Comparison of ENCODE assay signal across 8 mouse cellular contexts in genomic region chr8:104654984-104655383, GRCm38 (mm10). TPM values are rescaled to one million over a fixed set of nuclear protein-coding genes. Genes with fewer than 3 reads are reported as not detected.
DNase-seq lines count a peak whose midpoint lies in the region; ATAC-seq and TF ChIP-seq lines count a peak whose summit lies in the region.

No protein-coding gene starts in this region.

- H3K4me2 ChIP-seq in midbrain, embryonic 14.5 days (ENCODE audit: low read length), result no peak overlapping the region

- no peaks in the 10 kb centered on the region for H3K27me3 ChIP-seq in heart, adult 2 months (ENCODE audit: control insufficient read depth, insufficient read depth, low read length)
- no peaks in the 10 kb centered on the region for H3K27me3 ChIP-seq in midbrain, embryonic 14.5 days (ENCODE audit: control insufficient read depth, insufficient read depth, low read length)

- no peak overlapping the region for H3K9ac ChIP-seq in heart, adult 2 months (ENCODE audit: low read depth, low read length)
- H3K9ac ChIP-seq in midbrain, embryonic 14.5 days (replicated peaks; ENCODE audit: low read length), result no peak overlapping the region

- no peak overlapping the region for H3K4me3 ChIP-seq in heart, adult 2 months
- H3K4me3 ChIP-seq in midbrain, embryonic 14.5 days (replicated peaks; ENCODE audit: low read depth, low read length), result no peak overlapping the region

- no peaks in the 10 kb centered on the region; the same call in 1 of the 2 replicates for H3K4me1 ChIP-seq in heart, adult 2 months (ENCODE audit: control insufficient read depth, insufficient read depth, low read length)
- H3K4me1 ChIP-seq in midbrain, embryonic 14.5 days (ENCODE audit: control insufficient read depth, insufficient read depth, low read length), result no peaks in the 10 kb centered on the region

- H3K79me2 ChIP-seq in heart, adult 2 months (replicated peaks; ENCODE audit: control insufficient read depth, insufficient read depth, low read length), result no peaks in the 10 kb centered on the region

- TF ChIP-seq CTCF in heart, adult 2 months (IDR thresholded peaks at IDR 0.05), result peak; percentile 91

- TF ChIP-seq POLR2A in heart, adult 2 months (IDR thresholded peaks at IDR 0.05; ENCODE audit: insufficient read depth, low read depth, low read length), result no peak

- ATAC-seq in midbrain, embryonic 14.5 days (ENCODE audit: low FRiP score, low TSS enrichment), result peak; percentile 76

- H3K9me3 ChIP-seq in midbrain, embryonic 14.5 days (ENCODE audit: control insufficient read depth, low read length), result no peaks in the 10 kb centered on the region

- 0 out of 2 replicates have a peak, but pooled peaks have one; percentile 47 for TF ChIP-seq EP300 in heart, adult 2 months (IDR thresholded peaks at IDR 0.05; ENCODE audit: insufficient read depth, low read depth, low read length)

- intact Hi-C loops in heart, adult 2 months (cut with DNase I), result loop anchor here (1.0 to 10.0 kb wide), 5 partner anchors 10 to 640 kb away; partner anchors contain the start of genes E2f4, Exoc3l, Fbxl8 and Hsf4
- intact Hi-C loops in heart, postnatal 25 days (cut with DNase I), result loop anchor here (1.0 to 10.0 kb wide), 4 partner anchors 10 to 610 kb away; partner anchors contain the start of genes Fbxl8, Hsf4 and Tradd
- intact Hi-C loops in left cerebral cortex, postnatal 4 days (cut with DNase I), result loop anchor here (10.0 kb wide), 1 partner anchor 570 kb away; the partner anchor contains the start of gene D230025D16Rik

- DNase-seq in heart, adult 2 months, result peak; percentile 32 to 50
- no peak for DNase-seq in heart, postnatal 25 days (ENCODE audit: low spot score)
- DNase-seq in cerebellum, postnatal 10 days, result peak; percentile 89 to 94
- DNase-seq in frontal cortex, postnatal 10 days (ENCODE audit: low spot score in 2 of 2), result peak; percentile 64 to 74
- DNase-seq in kidney, adult 11 months, result peak; percentile 73
- peak; percentile 73 for DNase-seq in left cerebral cortex, postnatal 4 days
- DNase-seq in midbrain, embryonic 14.5 days, result peak; percentile 96
- peak; percentile 73 to 79 for DNase-seq in spleen, postnatal 36 days (ENCODE audit: low spot score in 2 of 2)

- WGBS in heart, adult 2 months, result 2% methylated on average over 3 of the region's 3 CpGs
- WGBS in midbrain, embryonic 14.5 days, result 2% methylated on average over 3 of the region's 3 CpGs

- H3K36me3 ChIP-seq in heart, adult 2 months (ENCODE audit: control insufficient read depth, insufficient read depth, low read length), result no peaks in the 10 kb centered on the region
- H3K36me3 ChIP-seq in midbrain, embryonic 14.5 days (ENCODE audit: control insufficient read depth, insufficient read depth, low read length), result no peaks in the 10 kb centered on the region

- H3K27ac ChIP-seq in heart, adult 2 months, result no peak overlapping the region
- no peak overlapping the region for H3K27ac ChIP-seq in midbrain, embryonic 14.5 days (replicated peaks; ENCODE audit: low read depth, low read length)

RNA-seq across cellular contexts. Expression of gene Ciao2b, which starts 13.2 kb away (rescaled TPM):
- total RNA-seq in heart, adult 2 months (2021), result 10 to 100 TPM; 63.9 to 66.9 TPM
- 51.6 and 58.1 TPM in 2 replicates for polyA plus RNA-seq in heart, adult 2 months (2012; rRNA removed)
- total RNA-seq in heart, postnatal 25 days (2021), result 10 to 100 TPM; 58.7 to 66.5 TPM
- 10 to 100 TPM; 34.7 to 39.2 TPM for total RNA-seq in left cerebral cortex, postnatal 4 days (2021)
- 131 and 148 TPM in 2 replicates for polyA plus RNA-seq in midbrain, embryonic 14.5 days (2014; fragmentation: Nextera tagmentation; extraction: Ambion mirVana)

RNA-seq across cellular contexts. Expression of gene Rrad, which starts 23.9 kb away (rescaled TPM):
- total RNA-seq in heart, adult 2 months (2021), result 100 to 1,000 TPM; 123 to 414 TPM
- polyA plus RNA-seq in heart, adult 2 months (2012; rRNA removed), result 205 and 316 TPM in 2 replicates
- 100 to 1,000 TPM; 323 to 376 TPM for total RNA-seq in heart, postnatal 25 days (2021)
- total RNA-seq in left cerebral cortex, postnatal 4 days (2021), result 1 to 10 TPM; 3.2 to 3.3 TPM
- polyA plus RNA-seq in midbrain, embryonic 14.5 days (2014; fragmentation: Nextera tagmentation; extraction: Ambion mirVana), result 2.5 and 3.6 TPM in 2 replicates

RNA-seq across cellular contexts. Expression of gene Cdh16, which starts 30.8 kb away (rescaled TPM):
- 1 to 10 TPM; 3.3 to 4.3 TPM for total RNA-seq in heart, adult 2 months (2021)
- 7.1 and 11.0 TPM in 2 replicates for polyA plus RNA-seq in heart, adult 2 months (2012; rRNA removed)
- 1 to 10 TPM; 2.4 to 3.1 TPM for total RNA-seq in heart, postnatal 25 days (2021)
- not detected for total RNA-seq in left cerebral cortex, postnatal 4 days (2021)
- polyA plus RNA-seq in midbrain, embryonic 14.5 days (2014; fragmentation: Nextera tagmentation; extraction: Ambion mirVana), result not detected in 2 replicates

Comparison
In these comparisons a context has a peak if more than half of its experiments do, and no peak if none do; other contexts are left out.
1. RNA of gene Rrad, which starts 23.9 kb away (total RNA-seq): 123 to 414 TPM in heart, adult 2 months and 323 to 376 TPM in heart, postnatal 25 days; 3.2 to 3.3 TPM in left cerebral cortex, postnatal 4 days; every median in the first group is over 10 times any median in the second.